Mouse (Mus musculus) c-Kit-positive CD71-positive TER-119-positive erythroid progenitor cells, embryonic 14.5 days (primary cell): ENCODE measurements around the gene Thada.

Source experiments
- DNase-seq: peaks from one replicate; pipeline ENCODE4 v3.0.0-alpha.2; 2013; ENCODE audit warnings: low spot score

Gene Thada

DNA sequence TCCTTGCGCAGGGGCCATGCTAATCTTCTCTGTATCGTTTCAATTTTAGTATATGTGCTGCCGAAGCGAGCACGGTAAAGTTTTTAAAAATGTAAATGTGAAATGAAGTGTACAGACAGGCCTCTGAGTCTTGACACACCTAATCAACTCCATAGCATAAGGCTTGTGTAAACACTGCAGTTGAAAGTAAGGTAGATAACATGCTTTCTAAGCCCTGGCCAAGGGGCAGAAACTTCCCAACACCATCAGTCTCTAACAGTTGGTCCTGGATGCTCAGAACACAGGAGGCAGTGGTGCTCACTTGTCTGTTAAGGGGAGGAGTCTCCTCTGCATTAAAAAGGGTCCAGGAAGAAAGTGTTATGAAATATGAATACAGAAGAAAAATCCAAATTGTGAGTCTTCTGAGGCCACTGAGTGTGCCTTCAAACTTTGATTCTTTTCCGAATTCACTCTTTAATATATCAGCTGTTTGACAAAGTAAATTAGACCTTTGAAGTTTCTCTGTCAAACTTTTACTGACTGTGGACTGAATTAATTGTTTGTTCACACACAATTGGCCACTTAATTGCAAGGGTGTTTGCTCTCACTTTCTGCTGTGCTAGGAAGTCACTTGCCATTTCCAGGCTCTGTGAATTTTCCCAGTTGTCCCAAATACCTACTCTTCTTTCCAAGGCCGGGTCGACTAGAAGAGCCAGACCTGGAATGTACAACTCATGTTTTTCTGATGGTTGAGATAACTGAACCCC is 178.2 kb downstream of the Thada start:
- DNase-seq = no peak

DNA sequence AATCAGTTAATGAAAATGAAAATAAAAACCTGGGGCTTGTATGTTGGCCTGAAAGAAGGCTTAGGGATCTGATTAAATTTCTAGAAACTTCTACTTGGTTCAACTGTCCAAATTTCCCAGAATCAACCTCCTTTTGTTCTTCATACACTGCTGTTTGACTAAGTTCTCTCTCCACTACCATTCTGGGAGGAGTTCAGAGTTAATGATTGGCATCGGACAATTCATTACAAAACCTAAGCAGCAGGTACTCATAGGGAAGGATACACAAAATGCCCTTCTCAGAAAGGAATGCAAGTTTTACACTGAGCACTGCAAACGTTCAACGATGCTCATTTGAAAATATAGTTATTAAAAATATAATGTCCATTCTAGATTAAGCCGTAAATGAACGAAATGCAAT is 179.5 kb downstream of the Thada start:
- DNase-seq = no peak

DNA sequence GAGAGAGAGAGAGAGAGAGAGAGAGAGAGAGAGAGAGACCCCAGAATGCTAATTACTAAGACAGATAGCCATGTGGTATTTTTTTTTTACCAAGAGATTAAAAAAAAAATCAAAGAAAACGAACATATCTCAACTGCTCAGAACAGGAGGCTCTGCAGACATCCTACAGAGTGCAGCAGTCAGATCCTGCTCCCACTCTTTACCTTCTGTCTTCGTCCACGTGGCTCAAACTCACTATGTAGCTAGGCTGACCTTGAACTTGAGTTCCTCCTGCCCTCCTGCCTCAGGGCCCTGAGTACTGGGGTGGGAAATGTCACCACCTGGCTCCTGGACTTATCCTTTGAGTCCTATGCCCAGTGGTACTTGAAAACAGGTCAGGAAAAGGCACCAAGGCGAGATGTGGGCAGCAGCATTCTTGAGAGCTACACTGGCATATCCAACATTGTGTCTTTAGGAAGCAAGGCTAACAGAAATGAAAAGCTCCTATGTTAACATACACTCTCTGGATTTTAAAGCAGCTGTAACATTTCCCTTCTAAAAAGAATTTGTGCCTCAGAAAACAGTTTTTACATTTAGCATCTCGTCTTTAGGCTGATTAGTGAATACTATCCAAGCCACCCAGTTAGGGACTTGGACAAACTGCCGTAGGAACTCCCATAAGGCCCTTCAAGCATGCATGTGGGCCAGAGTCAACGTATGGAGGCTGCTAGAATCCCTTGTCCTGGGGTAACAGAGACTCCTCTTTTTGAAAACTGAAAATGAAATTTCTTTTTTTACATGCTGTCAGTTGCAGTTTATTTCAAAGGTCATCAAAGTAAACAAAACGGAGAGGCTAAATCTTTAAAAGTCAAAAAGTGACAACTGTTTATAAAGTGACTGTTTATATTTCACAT is 183.4 kb downstream of the Thada start:
- DNase-seq = no peak

DNA sequence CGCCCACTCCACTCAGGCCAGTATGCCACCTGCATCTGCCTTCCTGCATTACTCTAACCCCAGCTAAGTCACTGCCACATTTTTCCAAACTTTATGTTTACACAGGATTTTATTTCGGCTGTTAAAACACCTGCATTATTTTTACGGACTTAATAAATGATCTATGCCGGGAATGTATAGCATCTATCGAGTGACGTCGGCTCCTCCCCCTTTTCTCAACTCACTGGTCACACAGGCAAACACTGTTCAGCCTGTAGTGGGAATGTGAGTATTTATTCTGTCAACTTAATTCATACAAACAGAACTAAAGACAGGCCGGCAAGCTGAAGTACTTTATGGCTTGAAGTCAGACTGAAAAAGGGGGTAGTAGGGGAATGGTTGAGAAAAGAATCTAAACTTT is 187.0 kb downstream of the Thada start:
- no peak for DNase-seq

DNA sequence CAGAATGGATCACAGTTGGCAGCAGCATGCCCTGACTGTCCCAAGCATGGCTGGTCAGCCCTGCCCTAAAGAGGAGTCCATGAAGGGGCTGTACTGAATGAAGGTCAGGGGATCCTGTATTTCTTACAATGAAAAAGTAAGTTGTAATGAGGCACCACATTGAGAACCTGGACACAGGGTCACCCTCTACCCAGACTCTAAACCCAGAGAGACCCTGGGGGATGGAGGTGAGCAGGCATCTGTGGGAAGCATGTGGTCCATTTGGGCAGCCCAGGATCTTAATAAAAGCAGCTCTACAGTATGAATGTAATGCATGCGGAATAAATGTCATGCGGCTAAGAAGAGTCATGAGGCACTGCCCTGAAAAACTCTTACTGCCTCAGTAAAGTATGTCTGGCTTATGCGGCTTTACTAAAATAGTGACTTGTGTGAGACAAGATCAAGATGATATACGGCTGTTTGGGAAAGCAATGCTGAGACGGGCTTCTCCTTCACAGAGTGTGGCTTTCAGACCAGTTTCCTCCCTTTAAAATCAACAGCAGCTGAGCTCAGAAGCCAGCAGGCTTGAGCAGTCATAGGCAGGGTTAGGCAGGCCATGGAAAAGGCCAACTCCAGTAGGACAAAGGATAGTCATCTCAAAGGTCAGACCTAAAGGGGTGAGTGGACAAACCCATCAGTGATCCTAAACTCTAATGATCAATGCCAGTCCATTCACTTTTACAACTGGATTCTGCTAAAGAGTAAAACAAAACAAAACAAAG is 187.6 kb downstream of the Thada start:
- no peak for DNase-seq

DNA sequence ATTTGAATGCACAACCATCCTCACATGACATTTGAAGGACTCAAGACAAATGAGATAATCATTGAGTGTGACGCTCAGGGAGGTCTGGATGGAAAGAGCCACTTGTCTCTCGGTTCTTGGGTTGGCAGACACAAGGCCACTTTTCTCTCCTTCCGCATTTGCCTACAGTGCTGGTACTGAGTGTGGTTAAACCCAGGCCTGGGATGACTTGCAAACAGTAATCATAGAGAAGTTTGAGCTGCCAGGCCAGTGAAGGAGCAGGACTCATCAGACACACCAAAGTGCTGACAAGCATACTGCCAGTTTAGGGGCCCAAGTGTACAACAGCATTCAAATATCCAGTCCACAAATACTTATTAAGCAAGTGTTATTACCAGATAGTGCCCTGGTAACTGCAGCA is 191.0 kb downstream of the Thada start:
- DNase-seq = no peak

DNA sequence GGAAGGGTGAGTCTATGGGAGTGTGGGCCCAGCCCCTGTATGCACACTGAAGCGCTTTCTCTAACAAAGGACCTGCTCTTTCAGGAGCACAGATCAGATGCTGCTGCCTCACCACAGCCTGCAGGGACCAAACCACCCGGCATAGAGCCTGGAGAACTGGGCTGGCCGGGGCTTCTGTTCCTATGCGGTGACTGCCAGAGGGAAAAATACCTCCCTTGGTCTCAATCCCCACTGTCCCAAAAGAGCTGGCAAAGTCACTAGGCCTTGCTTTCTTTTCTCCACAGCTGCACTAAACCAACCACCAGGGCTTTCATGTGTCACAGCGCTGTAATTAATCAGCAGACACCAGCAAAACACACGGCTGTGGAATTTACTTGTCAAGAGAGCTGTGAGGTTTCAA is 191.8 kb downstream of the Thada start:
- no peak for DNase-seq

DNA sequence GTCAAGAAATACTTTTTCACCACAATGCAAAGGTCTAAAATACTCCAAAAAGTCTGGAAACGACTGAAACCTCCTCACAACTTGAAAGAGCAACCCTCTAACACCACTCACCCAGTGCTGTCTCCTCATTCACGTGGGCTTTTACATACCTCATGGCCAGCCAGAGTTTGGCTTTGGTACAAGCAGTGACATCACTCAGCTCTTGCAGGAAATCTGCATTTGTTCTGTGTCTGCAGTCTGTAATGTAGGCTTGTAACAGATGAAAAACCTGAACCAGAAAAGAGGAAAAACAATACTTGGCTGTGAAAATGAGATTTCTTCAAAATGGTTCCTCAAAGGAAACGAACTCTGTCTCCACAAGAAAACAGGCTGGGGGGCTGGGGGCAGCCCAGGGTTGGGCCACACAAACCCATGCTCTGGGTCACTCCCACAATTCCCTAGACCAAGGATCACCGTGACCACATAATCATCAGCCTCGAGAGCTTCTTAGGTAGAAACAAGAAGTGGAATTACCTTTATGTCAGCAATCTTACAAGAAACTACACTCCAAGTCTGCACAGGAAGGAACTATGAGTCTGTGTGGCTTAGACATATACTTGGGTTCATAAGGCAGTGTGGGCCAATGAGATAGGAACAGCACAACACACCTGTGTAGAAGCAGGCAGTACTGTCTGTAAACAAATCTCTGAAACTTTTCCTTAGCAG is 193.3 kb downstream of the Thada start:
- DNase-seq = no peak

DNA sequence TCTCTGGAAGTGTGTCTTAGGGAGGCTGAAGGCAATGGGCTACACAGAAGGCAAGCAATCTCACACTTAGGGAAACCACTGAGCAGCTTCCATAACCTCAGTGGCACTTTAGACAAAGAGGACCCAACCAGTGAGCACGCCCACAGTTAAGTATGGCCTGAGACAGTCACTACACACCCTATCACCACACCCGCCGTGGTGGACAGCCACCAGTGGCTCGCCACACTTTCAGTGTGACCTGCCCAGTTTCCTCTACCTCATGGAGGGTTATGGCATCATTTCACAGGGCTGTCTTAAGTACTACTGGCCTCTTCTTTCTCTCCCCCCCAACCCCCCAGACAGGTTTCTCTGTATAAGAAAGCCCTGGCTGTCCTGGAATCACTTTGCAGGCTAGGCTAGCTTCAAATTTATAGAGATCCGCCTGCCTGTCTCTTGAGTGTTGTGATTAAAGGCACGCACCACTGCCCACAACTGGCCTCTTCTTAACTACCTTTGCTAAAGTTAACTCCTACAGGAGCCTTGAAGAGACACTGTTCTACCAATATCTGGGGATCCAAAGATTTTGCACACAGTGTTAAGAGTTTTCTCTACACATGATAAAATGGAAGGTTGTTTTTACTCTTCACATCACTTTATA is 194.3 kb downstream of the Thada start:
- DNase-seq = no peak

DNA sequence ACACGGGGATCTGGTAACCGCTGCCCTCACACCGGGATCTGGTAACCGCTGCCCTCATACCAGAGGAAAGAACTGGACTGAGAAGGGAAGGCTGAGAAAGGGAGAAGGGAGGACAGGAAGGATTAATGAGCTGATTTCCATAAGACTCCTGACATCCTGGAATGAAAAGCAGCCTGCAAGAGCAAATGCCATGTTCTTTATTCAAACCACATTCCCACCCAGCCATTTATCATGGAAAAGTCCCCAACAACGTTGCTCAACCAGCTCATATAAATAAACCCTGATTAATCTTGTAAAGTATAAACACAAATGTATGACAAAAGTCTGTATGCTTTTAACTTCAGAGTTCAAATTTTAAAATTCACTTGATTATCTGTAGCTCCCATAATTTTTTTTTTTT is 196.3 kb downstream of the Thada start:
- DNase-seq = no peak

DNA sequence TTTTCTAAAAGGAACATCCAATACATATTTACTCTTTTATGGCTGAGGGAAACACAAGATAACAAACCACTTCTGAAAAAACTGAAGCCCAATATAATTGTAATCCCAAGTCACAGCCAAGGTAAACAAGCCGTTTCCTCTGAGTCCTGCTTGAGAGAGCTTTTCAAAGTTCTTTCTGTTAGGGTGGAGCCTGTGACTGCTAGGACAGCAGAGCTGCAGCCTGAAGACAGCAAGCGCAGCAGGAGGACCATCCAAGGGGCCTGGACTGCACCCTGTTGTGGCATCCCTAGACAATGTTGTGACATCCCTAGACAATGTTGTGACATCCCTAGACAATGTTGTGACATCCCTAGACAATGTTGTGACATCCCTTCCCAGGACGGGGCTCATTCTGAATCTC is 197.6 kb downstream of the Thada start:
- no peak for DNase-seq

DNA sequence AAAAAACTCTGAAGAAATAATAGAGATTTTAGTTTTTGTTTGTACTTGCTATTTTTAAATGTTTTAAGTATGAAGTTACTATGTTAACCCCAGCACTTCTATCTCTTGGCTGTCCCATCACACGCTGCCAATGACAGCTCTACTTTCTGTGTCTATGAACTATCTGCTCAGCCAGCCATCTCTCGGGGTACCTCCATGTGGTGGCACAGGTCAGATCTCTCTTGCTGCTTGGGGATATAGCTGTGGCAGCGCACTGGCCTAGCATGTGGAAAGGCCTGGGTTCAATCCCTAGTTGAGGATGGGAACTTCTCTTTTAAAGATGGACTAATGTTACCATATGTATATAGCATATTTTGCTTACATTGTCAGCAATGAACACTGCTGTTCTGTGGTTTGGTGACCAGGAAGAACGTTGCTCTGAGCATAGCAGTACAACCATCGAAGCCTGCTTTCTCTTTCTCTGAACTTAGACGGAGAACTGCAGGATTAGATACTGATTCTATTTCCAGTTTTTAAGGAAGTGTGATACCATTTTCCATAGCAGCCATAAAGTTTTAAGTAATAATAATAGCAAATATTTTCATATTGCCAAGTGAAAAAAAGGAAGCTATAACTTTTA is 198.4 kb downstream of the Thada start:
- no peak for DNase-seq

DNA sequence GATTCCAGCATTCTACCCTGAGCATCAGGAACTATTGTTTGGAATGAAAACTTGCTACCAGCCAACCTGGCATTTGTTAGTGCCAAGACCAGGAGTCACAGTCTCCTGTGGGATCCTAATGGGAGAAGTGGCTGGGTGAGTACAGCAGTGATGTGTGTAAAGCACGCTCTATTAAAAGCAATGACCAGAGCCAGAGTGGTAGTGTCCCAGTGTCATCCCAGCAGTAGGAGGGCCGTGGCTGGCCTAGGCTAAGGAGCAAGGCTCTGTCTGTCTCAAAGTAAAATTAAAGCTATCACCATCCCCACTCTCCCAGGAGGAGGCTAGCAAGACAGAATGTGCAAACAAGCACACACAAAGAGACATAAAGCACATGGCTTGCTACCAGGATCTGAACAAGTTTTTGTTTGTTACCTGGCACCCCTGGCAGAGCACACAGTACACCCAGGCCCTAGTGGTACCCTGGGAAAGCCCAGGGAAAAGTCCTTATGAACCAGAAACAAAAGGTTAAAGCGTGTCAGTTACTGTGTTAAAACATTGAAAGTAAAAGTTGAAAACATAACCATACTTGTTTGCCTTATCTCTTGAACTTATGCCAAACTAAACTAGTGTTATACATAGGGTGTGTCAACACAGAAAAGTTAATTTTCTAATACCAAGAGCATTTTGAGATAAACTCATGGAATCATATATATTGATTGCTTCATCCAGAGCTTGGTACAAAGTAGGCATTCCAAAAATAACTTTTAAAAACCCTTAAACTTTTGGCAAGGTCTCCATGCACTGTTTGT is 199.7 kb downstream of the Thada start:
- DNase-seq = no peak

DNA sequence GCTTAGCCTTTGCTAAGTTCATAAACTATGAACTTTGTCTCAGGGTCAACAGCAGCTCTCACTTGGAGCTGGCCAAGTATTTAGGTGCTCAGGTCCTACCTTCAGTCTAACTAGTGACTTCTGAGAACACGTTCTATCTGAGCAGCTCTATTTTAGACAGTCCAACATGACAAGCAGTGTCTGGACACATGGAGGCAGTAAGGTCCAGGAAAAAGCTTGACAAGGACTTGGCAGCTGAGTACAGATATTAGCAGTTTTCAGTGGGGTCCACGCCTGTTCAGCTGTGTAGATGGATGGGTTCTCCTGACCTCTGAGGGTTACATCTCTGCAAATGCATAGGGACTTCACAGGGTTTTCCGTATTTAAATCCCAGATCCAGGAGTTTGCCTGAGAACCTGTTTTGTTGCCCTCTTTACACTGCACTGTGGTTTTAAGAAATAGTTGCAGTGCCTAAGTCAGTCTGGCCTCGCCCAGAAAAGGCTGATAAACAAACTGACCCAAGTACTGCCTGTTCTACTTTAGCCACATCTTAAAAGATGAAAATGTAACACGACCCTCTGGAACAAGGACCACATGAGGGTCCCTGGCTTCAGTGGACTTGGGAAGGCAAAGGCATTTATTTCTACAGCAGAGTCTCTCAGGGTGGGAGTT is 200.4 kb downstream of the Thada start:
- no peak for DNase-seq

DNA sequence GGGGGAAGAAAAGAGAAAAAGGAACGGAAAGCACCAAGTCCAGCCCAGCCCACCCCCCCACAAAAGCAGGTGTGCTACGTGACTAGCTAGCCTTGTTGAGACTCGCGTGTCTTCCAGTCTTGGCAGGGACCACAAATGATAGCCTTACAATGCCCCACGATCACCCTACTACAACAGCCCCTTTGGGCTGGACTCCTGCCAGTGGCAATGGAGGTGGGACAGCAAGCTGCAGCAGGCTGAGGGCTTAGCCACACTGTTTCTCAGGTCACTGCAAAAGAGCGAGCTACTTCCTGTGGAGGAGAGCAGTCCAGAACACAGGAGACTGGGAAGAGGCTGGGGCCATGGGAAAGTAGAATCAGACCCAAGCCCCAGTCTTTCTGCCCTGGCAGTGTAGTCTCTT is 201.7 kb downstream of the Thada start:
- DNase-seq = no peak

DNA sequence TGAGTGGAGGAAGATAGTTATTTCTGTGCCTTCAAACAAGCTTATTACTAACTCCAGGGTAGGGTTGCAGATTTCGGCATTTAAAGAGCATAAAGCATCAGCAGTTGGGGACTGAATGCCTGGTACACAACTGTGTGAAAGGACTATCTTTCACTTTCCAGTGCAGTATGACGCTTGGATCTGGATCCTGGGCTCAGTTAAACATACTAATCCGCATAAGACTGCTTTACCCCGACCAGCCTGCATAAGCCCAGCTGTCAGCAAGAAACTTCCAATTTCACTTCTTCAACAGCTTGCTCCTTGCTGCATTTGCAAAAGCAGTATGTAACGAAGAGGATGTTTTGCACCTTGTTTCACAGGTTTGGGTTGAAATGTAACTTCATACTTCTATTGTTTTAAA is 202.4 kb downstream of the Thada start:
- DNase-seq = no peak

DNA sequence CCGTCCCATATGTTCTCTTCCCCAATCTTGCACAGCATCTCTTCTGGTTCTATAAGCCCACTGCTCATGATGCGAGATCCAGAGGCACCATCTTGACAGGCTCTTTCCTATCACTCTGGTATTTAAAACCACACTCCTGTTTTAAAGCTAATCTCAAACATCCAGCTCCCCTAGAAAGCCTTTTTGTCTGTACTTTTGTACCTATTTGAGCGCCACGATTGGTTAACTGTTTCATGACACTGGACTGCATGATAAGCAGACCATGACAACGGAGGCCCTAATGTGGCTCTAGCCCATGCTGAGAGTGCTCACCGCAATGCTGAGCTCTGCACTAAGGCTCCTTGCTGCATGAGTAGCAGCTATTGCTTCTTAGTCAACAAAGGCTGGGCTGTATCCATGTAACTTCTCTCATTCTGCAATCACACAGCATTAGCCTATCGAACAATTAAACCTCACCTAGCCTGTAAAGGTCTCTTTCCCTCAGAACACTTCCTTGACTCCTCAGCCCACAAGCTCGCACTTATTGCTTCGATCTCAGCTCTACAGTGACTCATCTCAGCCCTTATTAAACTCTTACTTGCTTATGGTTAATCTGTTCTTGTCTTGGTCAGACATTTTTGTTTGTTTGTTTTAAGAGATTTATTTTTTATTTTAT is 203.6 kb downstream of the Thada start:
- DNase-seq = peak; percentile 72

DNA sequence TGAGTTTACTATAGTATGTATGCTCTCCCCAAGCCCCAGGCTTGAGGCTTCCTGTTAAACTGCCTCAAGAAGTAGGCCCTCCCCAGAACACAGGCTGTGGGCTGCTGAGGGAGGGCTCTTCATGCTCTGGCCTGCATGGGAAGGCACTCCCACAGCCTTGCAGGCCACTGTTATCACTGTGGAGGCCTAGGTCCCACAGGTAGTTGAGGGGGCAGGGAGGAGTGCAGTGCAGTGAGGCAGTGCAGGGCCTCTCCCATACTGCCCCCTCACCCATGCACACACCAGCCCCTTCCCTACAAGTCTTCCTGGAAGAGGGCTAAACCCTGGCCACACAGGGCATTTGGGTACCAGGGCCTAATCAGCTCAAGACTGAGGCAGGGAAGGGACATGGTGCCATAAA is 205.0 kb downstream of the Thada start:
- no peak for DNase-seq

DNA sequence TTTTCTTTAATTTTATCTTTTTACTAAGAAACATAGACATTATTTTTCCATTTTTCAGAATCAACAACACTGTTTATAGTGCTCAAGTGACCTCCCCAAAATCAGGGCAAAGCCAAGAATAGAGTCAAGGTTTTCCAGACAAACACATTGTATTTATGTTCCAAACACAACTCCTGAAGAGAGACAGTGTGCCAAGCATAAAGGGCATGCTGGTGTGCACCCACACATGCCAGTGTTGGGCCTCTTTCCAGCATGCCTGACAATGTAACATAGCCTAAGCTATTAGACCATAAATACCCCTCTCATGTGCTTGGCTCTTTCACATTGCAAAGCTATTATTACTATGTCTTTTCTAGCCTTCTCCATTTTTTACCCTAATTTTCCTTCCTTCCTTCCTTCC is 205.8 kb downstream of the Thada start:
- no peak for DNase-seq
